Mouse (Mus musculus) liver, postnatal 0 days (tissue): ENCODE measurements at regions not wholly inside any gene's neighbourhood (a gene's known extent, or its start where the extent isn't known, plus 50 kb on each side); places are given as distances from the start of the nearest gene placed in this dataset.

ENCODE experiments used
- ATAC-seq: fragments of 200-750 bp; cut with Nextera tagmentation; 2 replicates; pipeline ENCODE4 v1.8.0; 2017; ENCODE audit warnings: mild to moderate bottlenecking, moderate library complexity
- DNase-seq: peaks from one replicate; pipeline ENCODE4 v3.0.0-alpha.2; 2016
- H3K27ac ChIP-seq: fragments of 300-500 bp; sonication (generic); 2 replicates; pipeline ENCODE4 v1.5.1; 2014; ENCODE audit warnings: antibody characterized with exemption, moderate library complexity, mild to moderate bottlenecking, low read depth
- H3K27me3 ChIP-seq: fragments of 300-500 bp; sonication (generic); 2 replicates; pipeline ENCODE4 v1.6.1; 2014; ENCODE audit warnings: low read length, control low read depth, mixed read lengths; ENCODE audit not compliant: insufficient read depth
- H3K36me3 ChIP-seq: fragments of 300-500 bp; sonication (generic); replicated peaks from 2 replicates; pipeline ENCODE4 v1.6.1; 2014; ENCODE audit warnings: mild to moderate bottlenecking, control low read depth, low read length, moderate library complexity, mixed read lengths; ENCODE audit not compliant: insufficient read depth
- H3K4me1 ChIP-seq: fragments of 300-500 bp; sonication (generic); 2 replicates; pipeline ENCODE4 v1.6.1; 2014; ENCODE audit warnings: antibody characterized with exemption, mild to moderate bottlenecking, control low read depth; ENCODE audit not compliant: insufficient read depth
- H3K4me2 ChIP-seq: fragments of 300-500 bp; sonication (generic); 2 replicates; pipeline ENCODE4 v1.6.1; 2014; ENCODE audit warnings: low read depth, mild to moderate bottlenecking, low read length, moderate library complexity, mixed read lengths
- H3K4me3 ChIP-seq: fragments of 300-500 bp; sonication (generic); 2 replicates; pipeline ENCODE4 v1.5.1; 2014; ENCODE audit warnings: low read depth, low read length
- H3K9ac ChIP-seq: fragments of 300-500 bp; sonication (generic); replicated peaks from 2 replicates; pipeline ENCODE4 v1.6.1; 2014; ENCODE audit warnings: mild to moderate bottlenecking, moderate library complexity
- H3K9me3 ChIP-seq: fragments of 300-500 bp; sonication (generic); 2 replicates; pipeline ENCODE4 v1.6.1; 2016; ENCODE audit warnings: mild to moderate bottlenecking, control low read depth, low read length, mixed read lengths
- CTCF ChIP-seq: sonication (generic); IDR thresholded peaks from 2 replicates; pipeline ENCODE4 v1.5.1; 2016; ENCODE audit warnings: antibody characterized with exemption, low read depth
- EP300 ChIP-seq: IDR thresholded peaks from 2 replicates; pipeline ENCODE4 v1.6.1; 2016; ENCODE audit warnings: antibody characterized with exemption, low read depth, mild to moderate bottlenecking
- WGBS: fragments of 180-500 bp; shearing (Covaris S2); extraction: QIAGEN DNeasy Blood & Tissue Kit; methylation state at CpG from one replicate; pipeline ENCODE4 v1.1.7; 2014; ENCODE audit not compliant: insufficient replicate concordance; 5-methylcytosine and 5-hydroxymethylcytosine counted together

GRCm38 (mm10) chr5:133025121-133025520 lies 482.0 kb upstream of the Auts2 start:
- no peak overlapping the region for H3K4me2 ChIP-seq
- WGBS, result 66% methylated on average over 4 of the region's 4 CpGs
- DNase-seq, result no peak
- no peak for ATAC-seq
- no peaks in the 10 kb centered on the region for H3K27me3 ChIP-seq
- TF ChIP-seq EP300 (no peak), CTCF (no peak)
- H3K9me3 ChIP-seq, result peaks cover 7% of the 10 kb centered on the region; the same call in 1 of the 2 replicates
- H3K27ac ChIP-seq, result no peak overlapping the region
- no peak overlapping the region for H3K9ac ChIP-seq
- no peaks in the 10 kb centered on the region for H3K4me1 ChIP-seq
- H3K36me3 ChIP-seq, result no peaks in the 10 kb centered on the region
- H3K4me3 ChIP-seq, result no peak overlapping the region

DNA sequence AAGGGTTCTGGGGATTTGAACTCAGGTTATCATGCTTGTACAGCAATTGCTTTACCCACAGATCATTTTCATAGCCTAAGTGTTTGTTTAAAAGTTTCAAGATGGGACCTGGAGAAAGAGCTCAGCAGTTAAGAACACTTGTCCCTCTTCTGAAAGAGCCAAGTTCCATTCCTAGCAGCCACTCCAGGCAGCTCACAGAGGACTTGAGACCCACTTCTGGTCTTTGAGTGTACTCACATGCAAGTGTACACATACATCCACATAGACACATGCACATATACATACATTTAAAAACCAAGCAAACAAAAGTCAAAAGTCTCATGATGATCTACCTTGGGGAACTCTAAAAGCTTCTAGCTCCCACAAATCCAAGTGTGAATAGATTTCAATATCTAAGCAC lies 477.7 kb upstream of the Auts2 start:
- TF ChIP-seq CTCF, result no peak
- TF ChIP-seq EP300, result no peak
- H3K4me1 ChIP-seq, result no peaks in the 10 kb centered on the region
- DNase-seq (no peak), ATAC-seq (no peak)
- no peaks in the 10 kb centered on the region for H3K36me3 ChIP-seq
- no peak overlapping the region for H3K27ac ChIP-seq
- no peaks in the 10 kb centered on the region for H3K9me3 ChIP-seq
- no peak overlapping the region for H3K9ac ChIP-seq
- no peaks in the 10 kb centered on the region for H3K27me3 ChIP-seq
- no peak overlapping the region for H3K4me3 ChIP-seq
- no peak overlapping the region for H3K4me2 ChIP-seq

GRCm38 (mm10) chr5:133020116-133020515 lies 477.0 kb upstream of the Auts2 start:
- TF ChIP-seq CTCF (no peak), EP300 (no peak)
- H3K9me3 ChIP-seq, result no peaks in the 10 kb centered on the region
- no peak overlapping the region for H3K27ac ChIP-seq
- DNase-seq, result no peak
- H3K4me1 ChIP-seq, result no peaks in the 10 kb centered on the region
- no peaks in the 10 kb centered on the region for H3K36me3 ChIP-seq
- H3K27me3 ChIP-seq, result no peaks in the 10 kb centered on the region
- H3K9ac ChIP-seq, result no peak overlapping the region
- WGBS, result 52% methylated on average over 1 of the region's 1 CpGs
- no peak for ATAC-seq
- H3K4me2 ChIP-seq, result no peak overlapping the region
- H3K4me3 ChIP-seq, result no peak overlapping the region

- H3K36me3 ChIP-seq, result no peaks in the 10 kb centered on the region
- no peaks in the 10 kb centered on the region for H3K9me3 ChIP-seq
- ATAC-seq (no peak), DNase-seq (no peak)
- WGBS, result 78% methylated on average over 14 of the region's 14 CpGs
- H3K27me3 ChIP-seq, result no peaks in the 10 kb centered on the region
- H3K27ac ChIP-seq, result no peak overlapping the region
- no peak overlapping the region for H3K9ac ChIP-seq
- no peak overlapping the region for H3K4me2 ChIP-seq
- no peaks in the 10 kb centered on the region for H3K4me1 ChIP-seq
- no peak for TF ChIP-seq CTCF
- TF ChIP-seq EP300, result no peak
- H3K4me3 ChIP-seq, result no peak overlapping the region
Observed at GRCm38 (mm10) chr5:133010624-133011575, 467.8 kb upstream of the Auts2 start.

- no peak for ATAC-seq
- Histone ChIP-seq H3K4me3 (no peak overlapping the region), H3K27ac (no peak overlapping the region), H3K4me2 (no peak overlapping the region), H3K27me3 (no peaks in the 10 kb centered on the region), H3K9me3 (no peaks in the 10 kb centered on the region), H3K36me3 (no peaks in the 10 kb centered on the region), H3K4me1 (no peaks in the 10 kb centered on the region), H3K9ac (no peak overlapping the region)
- TF ChIP-seq CTCF, result no peak
- no peak for TF ChIP-seq EP300
- 79% methylated on average over 7 of the region's 7 CpGs for WGBS
- no peak for DNase-seq
Observed at GRCm38 (mm10) chr5:132982866-132983265, 439.7 kb upstream of the Auts2 start.

- Histone ChIP-seq H3K36me3 (no peaks in the 10 kb centered on the region), H3K9ac (no peak overlapping the region), H3K4me3 (no peak overlapping the region), H3K4me2 (no peak overlapping the region), H3K27me3 (no peaks in the 10 kb centered on the region), H3K27ac (no peak overlapping the region), H3K9me3 (no peaks in the 10 kb centered on the region), H3K4me1 (no peaks in the 10 kb centered on the region)
- 62% methylated on average over 5 of the region's 5 CpGs for WGBS
- TF ChIP-seq EP300 (no peak), CTCF (no peak)
- DNase-seq, result no peak
- no peak for ATAC-seq
Observed at GRCm38 (mm10) chr5:132979013-132979412, 435.9 kb upstream of the Auts2 start.
